Mouse (Mus musculus) thymus, adult 2 months (tissue): ENCODE measurements at regions not wholly inside any gene's neighbourhood (a gene's known extent, or its start where the extent isn't known, plus 50 kb on each side); places are given as distances from the start of the nearest gene placed in this dataset.

Source experiments
- DNase-seq: peaks from one replicate; pipeline ENCODE4 v3.0.0; 2021
- H3K27ac ChIP-seq: fragments of 200-500 bp; 2 replicates; pipeline ENCODE4 v1.5.1; 2012; ENCODE audit warnings: low read length, control low read depth; ENCODE audit not compliant: control insufficient read depth, insufficient read depth
- H3K27me3 ChIP-seq: fragments of 200-500 bp; 2 replicates; pipeline ENCODE4 v1.6.1; 2012; ENCODE audit warnings: mild to moderate bottlenecking, low read length, moderate library complexity, mixed read lengths; ENCODE audit not compliant: control insufficient read depth, insufficient read depth
- H3K36me3 ChIP-seq: fragments of 200-500 bp; 2 replicates; pipeline ENCODE4 v1.6.1; 2012; ENCODE audit warnings: mild to moderate bottlenecking, low read length, moderate library complexity; ENCODE audit not compliant: control insufficient read depth, insufficient read depth
- H3K4me1 ChIP-seq: fragments of 200-500 bp; replicated peaks from 2 replicates; pipeline ENCODE4 v1.6.1; 2012; ENCODE audit warnings: low read length; ENCODE audit not compliant: control insufficient read depth, insufficient read depth
- H3K4me3 ChIP-seq: fragments of 200-500 bp; 2 replicates; pipeline ENCODE4 v1.5.1; 2012; ENCODE audit warnings: mild to moderate bottlenecking, low read length, control low read depth, moderate library complexity; ENCODE audit not compliant: control insufficient read depth, insufficient read depth
- CTCF ChIP-seq: fragments of 200-500 bp; IDR thresholded peaks from 2 replicates; pipeline ENCODE4 v1.5.1; 2012; ENCODE audit warnings: mild to moderate bottlenecking, control low read depth, low read length, moderate library complexity, borderline replicate concordance; ENCODE audit not compliant: control insufficient read depth, poor library complexity, insufficient read depth; ENCODE audit errors: extremely low read depth
- POLR2A ChIP-seq: fragments of 200-500 bp; IDR thresholded peaks from 2 replicates; pipeline ENCODE4 v1.6.1; 2012; ENCODE audit warnings: mild to moderate bottlenecking, low read length, control low read depth, moderate library complexity; ENCODE audit not compliant: control insufficient read depth, poor library complexity, insufficient read depth; ENCODE audit errors: extremely low read depth
- WGBS: fragments of 180-500 bp; shearing (Covaris S2); methylation state at CpG from one replicate; pipeline ENCODE4 v1.1.7; 2018; 5-methylcytosine and 5-hydroxymethylcytosine counted together

DNA sequence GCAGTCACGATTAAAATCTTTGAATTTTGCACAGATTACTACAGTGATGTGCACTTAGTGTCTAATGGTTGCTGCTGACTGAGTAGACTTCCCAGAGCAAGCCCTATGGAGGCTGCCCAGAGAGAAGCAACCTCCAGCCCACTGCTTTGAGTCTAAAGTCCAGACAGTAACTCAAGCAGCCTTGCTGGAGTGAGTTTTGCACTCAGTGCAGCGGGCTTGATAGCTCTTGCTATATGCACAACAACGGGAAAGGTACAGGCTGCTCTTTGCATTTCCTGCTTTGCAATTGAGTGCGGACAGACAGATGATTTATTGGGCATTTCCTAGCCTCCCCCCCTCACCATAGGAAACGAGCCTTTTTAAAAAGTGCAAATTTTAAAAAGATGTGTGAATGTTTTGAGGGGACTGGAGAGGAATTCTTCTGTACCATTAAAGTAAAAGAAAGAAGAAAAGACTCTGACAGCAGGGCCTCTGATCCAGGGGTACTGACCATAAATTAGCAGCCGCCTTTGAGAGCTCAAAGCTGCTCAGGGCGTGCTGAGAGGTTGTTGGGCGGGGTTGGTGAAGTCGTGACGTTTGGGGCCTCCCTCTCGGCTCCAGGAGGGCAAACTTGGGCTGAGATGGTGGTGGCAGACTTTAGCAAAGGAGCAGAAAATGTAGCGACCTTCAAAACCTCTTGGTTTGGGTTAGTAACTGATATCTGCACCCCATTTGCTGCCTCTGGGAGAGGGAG is 214.4 kb downstream of the Zfp36l1 start:
- no peaks in the 10 kb centered on the region for H3K36me3 ChIP-seq
- H3K4me3 ChIP-seq: no peak overlapping the region
- no peak overlapping the region for H3K27ac ChIP-seq
- DNase-seq: no peak
- no peaks in the 10 kb centered on the region for H3K27me3 ChIP-seq
- H3K4me1 ChIP-seq: no peaks in the 10 kb centered on the region
- no peak for TF ChIP-seq CTCF
- TF ChIP-seq POLR2A: no peak
- WGBS: 42% methylated on average over 12 of the region's 12 CpGs

DNA sequence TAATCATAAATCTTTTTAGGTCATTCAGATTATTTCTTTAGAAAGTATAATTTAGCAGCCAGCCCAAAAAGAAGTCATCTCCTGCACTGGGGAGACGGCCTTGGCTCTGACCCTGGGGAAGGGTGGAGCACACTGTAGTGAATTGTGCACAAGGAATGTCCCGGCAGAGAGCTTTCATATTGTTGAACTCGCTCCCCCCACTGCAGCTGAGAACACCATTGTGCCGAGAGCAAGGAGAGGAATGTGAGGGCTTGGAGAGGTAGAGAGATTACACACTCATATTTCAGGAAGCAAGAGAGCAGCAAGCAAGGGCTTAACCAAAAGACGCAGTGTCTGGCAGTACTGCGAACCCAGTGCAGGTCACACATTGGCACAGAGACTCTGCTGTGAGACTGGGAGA is 216.8 kb downstream of the Zfp36l1 start:
- TF ChIP-seq POLR2A (no peak), CTCF (no peak)
- Histone ChIP-seq H3K27ac (no peak overlapping the region), H3K4me1 (no peaks in the 10 kb centered on the region), H3K36me3 (no peaks in the 10 kb centered on the region), H3K4me3 (no peak overlapping the region), H3K27me3 (no peaks in the 10 kb centered on the region)
- 84% methylated on average over 6 of the region's 6 CpGs for WGBS
- DNase-seq: no peak

DNA sequence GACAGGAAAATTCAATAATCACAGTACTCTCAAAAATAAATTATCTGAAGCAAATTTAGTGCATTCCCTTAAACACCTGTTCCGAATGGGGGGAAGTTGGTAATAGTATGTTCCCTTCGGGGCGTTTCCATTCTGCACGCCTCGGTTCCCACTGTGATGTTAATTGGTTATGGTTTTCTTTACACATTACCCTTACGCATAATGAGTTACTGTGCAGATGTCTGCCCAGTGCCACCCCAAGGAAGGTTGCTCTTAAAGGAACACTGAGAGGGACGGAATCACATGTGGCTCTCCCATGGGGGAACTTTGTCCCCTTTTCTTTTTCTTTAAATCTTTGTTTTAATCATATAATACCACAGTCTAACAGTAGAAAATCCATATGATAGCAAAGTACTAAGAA is 217.5 kb downstream of the Zfp36l1 start:
- TF ChIP-seq CTCF (no peak), POLR2A (no peak)
- 94% methylated on average over 7 of the region's 7 CpGs for WGBS
- no peak for DNase-seq
- Histone ChIP-seq H3K36me3 (no peaks in the 10 kb centered on the region), H3K27me3 (no peaks in the 10 kb centered on the region), H3K4me1 (no peaks in the 10 kb centered on the region), H3K27ac (no peak overlapping the region), H3K4me3 (no peak overlapping the region)

DNA sequence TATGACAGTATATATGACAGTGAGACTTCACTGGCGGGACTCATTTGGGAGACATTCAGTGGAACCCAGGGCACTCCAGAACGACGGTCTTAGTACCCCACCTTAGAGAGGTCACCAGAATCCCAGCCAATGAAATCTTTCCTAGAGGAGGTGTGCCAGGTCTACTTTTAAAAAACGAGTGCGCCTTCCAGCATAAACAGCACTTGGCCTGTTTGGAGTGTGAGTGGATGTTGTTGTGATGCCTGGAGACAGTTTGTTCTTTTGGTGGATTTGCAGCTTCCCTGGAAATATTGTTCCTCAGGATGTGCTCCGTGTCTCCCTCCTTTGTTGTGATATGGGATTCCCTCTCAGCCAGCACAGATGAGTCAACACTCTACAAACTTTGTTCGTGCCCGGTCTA is 219.9 kb downstream of the Zfp36l1 start:
- Histone ChIP-seq H3K36me3 (no peaks in the 10 kb centered on the region), H3K27ac (no peak overlapping the region), H3K4me3 (no peak overlapping the region), H3K27me3 (no peaks in the 10 kb centered on the region), H3K4me1 (no peaks in the 10 kb centered on the region)
- 92% methylated on average over 8 of the region's 8 CpGs for WGBS
- no peak for DNase-seq
- TF ChIP-seq CTCF: no peak
- no peak for TF ChIP-seq POLR2A

DNA sequence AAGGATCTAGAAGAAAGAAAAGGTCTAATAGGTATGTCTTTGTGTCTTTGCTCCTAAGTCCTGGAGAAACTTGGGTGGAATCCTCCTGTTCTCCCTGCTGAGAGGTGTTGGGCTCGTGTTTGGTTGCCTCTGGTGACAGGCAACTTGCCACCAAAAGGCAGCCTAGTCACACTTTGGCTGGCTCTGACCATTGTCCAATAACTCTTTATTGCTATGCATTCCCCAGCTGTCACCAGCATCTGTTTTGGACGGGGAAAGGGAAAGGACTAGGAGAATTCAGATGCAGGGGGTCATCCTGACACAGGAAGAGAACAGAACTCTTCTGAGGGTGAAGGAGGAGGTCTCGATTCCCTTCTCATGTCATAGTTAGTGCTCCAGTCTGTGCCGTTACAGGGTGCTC is 220.9 kb downstream of the Zfp36l1 start:
- TF ChIP-seq CTCF (no peak), POLR2A (no peak)
- H3K27ac ChIP-seq: no peak overlapping the region
- no peaks in the 10 kb centered on the region for H3K4me1 ChIP-seq
- no peaks in the 10 kb centered on the region for H3K27me3 ChIP-seq
- DNase-seq: no peak
- no peaks in the 10 kb centered on the region for H3K36me3 ChIP-seq
- H3K4me3 ChIP-seq: no peak overlapping the region
- 92% methylated on average over 4 of the region's 4 CpGs for WGBS

DNA sequence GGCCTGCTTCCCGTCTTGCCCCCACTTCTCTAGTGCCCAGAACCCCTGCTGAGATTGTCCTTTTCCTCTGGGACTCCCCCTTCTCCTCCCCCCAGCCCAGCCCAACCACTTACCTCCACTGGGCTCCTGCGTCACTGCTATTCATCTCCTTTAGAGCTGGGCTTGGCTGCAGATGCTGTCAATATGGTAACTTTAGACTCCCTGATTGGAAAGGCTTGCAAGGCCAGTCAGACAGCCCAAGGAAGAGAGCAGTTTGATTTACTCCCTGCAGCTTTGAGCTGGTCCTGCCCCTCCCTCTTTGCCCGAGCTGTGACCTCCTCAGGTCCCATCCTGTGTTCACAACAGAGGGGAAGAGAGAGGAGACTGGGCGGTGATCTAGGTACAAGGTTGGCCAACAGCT is 221.9 kb downstream of the Zfp36l1 start:
- no peak overlapping the region for H3K27ac ChIP-seq
- H3K4me1 ChIP-seq: no peaks in the 10 kb centered on the region
- no peak overlapping the region for H3K4me3 ChIP-seq
- 83% methylated on average over 4 of the region's 4 CpGs for WGBS
- H3K27me3 ChIP-seq: no peaks in the 10 kb centered on the region
- no peaks in the 10 kb centered on the region for H3K36me3 ChIP-seq
- no peak for DNase-seq
- TF ChIP-seq POLR2A: no peak
- TF ChIP-seq CTCF: no peak

DNA sequence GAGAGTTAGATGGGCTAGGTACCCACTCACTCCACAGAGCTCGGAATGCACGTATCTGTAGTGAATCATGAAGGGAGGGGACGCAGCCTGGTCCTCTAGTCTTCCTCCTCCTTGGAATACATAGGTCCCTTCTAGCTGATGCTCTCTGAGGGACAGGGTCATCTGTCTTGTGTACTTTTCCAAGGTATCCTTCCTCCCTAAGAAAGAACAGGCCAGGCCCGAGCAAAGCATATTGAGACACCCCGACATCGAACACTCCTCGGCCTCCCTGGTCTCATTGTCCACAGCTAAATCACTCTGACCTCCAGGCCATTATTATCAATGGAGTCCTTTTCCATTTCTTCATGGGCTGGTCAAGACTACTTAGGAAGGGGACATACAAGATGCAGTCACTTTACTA is 222.5 kb downstream of the Zfp36l1 start:
- no peaks in the 10 kb centered on the region for H3K36me3 ChIP-seq
- H3K4me1 ChIP-seq: no peaks in the 10 kb centered on the region
- no peak for DNase-seq
- TF ChIP-seq CTCF (no peak), POLR2A (no peak)
- WGBS: 96% methylated on average over 7 of the region's 7 CpGs
- no peaks in the 10 kb centered on the region for H3K27me3 ChIP-seq
- no peak overlapping the region for H3K27ac ChIP-seq
- H3K4me3 ChIP-seq: no peak overlapping the region
